In genomic region chr14:76478076-76478475, GRCm38 (mm10) we compare ENCODE assay signal across 16 mouse cellular contexts.
"Had no signal": no experiment of that assay in that cellular context is flagged by ENCODE, and none has a peak within 500 bp of the region (broad histone marks: within the 10 kb centered on the region; RNA-seq: fewer than 3 reads in every experiment).

No protein-coding gene starts in this region.

- DNase-seq: kidney, adult 18-20 months; kidney, postnatal 10 days; left cerebral cortex, postnatal 4 days; lung, adult 18-20 months; lung, postnatal 4 days; right cerebral cortex, postnatal 4 days; spleen, adult 18-20 months; thymus, postnatal 36 days had no signal

- H3K36me3 ChIP-seq: intestine, embryonic 15.5 days; limb, embryonic 13.5 days; neural tube, embryonic 12.5 days had no signal

- H3K4me2 ChIP-seq: intestine, embryonic 15.5 days; limb, embryonic 13.5 days; midbrain, embryonic 12.5 days; neural tube, embryonic 12.5 days had no signal

- H3K9ac ChIP-seq: intestine, embryonic 15.5 days; limb, embryonic 13.5 days; liver, embryonic 14.5 days; midbrain, embryonic 12.5 days; neural tube, embryonic 12.5 days had no signal

- H3K4me3 ChIP-seq: intestine, embryonic 15.5 days; layer of hippocampus, adult 2 months; limb, embryonic 13.5 days; midbrain, embryonic 12.5 days; neural tube, embryonic 12.5 days had no signal

- H3K27me3 ChIP-seq: intestine, embryonic 15.5 days; limb, embryonic 13.5 days; midbrain, embryonic 12.5 days; neural tube, embryonic 12.5 days had no signal

- H3K9me3 ChIP-seq: intestine, embryonic 15.5 days; limb, embryonic 13.5 days; megakaryocyte, embryonic 14.5 days; midbrain, embryonic 12.5 days; neural tube, embryonic 12.5 days had no signal

- H3K4me1 ChIP-seq: midbrain, embryonic 12.5 days; neural tube, embryonic 12.5 days had no signal

- H3K27ac ChIP-seq: intestine, embryonic 15.5 days; limb, embryonic 13.5 days; liver, embryonic 14.5 days; midbrain, embryonic 12.5 days; neural tube, embryonic 12.5 days had no signal

- ATAC-seq: intestine, embryonic 15.5 days; midbrain, embryonic 16.5 days had no signal
